Mouse (Mus musculus) heart, postnatal 0 days (tissue): Measurements from ENCODE around the gene Fam76b.

Source experiments
- CTCF ChIP-seq: IDR thresholded peaks from 2 replicates; pipeline ENCODE4 v1.5.1; 2016; ENCODE audit warnings: antibody characterized with exemption, control low read depth, low read depth
- EP300 ChIP-seq: IDR thresholded peaks from 2 replicates; pipeline ENCODE4 v1.6.1; 2016; ENCODE audit warnings: antibody characterized with exemption, low read depth

DNA sequence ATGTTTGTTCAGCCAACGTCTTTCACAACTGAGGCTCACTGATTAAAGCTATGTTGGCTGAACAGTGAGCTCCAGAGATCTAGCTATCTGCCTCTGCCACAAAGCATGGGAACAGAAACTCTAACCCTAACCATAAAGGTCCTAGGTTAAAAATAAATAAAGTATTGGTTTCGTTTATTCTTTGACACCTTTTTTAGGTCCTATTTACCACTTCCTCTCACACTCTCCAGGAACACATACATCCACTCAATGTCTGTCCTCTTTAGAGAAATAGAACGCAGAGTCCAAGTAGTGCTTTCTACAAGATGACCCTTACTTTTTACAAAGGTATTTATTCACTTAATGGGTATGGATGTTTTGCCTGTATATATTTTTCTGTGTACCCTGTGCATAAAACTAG is 6.7 kb upstream of the Fam76b start:
- TF ChIP-seq CTCF (no peak), EP300 (no peak)
